Mouse (Mus musculus) spleen, postnatal 36 days (tissue): ENCODE measurements around the gene Gm10662.
"Not testable (repeated sequence)": the region's sequence is repeated elsewhere in the genome, so short reads cannot be mapped to it uniquely, and the experiment has no call there.

Experiments
- DNase-seq, 2 experiments: peaks; one replicate each; pipeline ENCODE4 v3.0.0; 2022; ENCODE audit warnings: low spot score in 2 of 2, mixed read lengths in 1 of 2

The Gm10662 gene

GRCm38 (mm10) chr7:23144380-23144779, at the start of gene Gm10662:
Gene Gm10662 (minus strand): TSS chr7:23144480.
- not testable (repeated sequence) for DNase-seq

DNA sequence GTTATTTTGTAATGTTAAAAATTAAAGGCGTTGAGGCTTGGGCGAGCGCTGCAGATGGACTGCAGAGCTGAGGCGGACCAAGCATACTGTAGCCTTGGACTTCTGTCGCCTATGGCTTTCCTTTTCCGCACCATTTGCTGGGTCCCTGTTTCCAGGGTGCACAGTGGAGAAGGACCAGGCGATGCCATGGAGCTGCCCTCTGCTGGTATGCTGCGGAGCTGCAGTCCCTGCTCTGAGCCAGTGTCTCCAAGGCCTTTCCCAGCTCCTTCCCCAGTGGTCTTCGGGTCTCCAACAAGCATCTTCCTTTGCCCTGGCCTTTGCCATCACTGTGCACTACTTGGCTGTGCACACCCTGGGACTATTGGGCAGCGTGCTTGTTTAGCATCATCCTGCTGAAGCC, 19.2 kb upstream of the Gm10662 start:
- DNase-seq, result not testable (repeated sequence)
